Mouse (Mus musculus) brown adipose tissue, adult 24 weeks (tissue): ENCODE measurements around the gene Pi4ka. TPM values are rescaled to one million over a fixed set of nuclear protein-coding genes. Genes with fewer than 3 reads are reported as not detected.

ENCODE experiments used
- H3K27ac ChIP-seq: fragments of 200-500 bp; replicated peaks from 2 replicates; pipeline ENCODE4 v1.5.1; 2012; ENCODE audit warnings: low read depth, mild to moderate bottlenecking, low read length
- H3K4me1 ChIP-seq: fragments of 200-500 bp; 2 replicates; pipeline ENCODE4 v1.6.1; 2012; ENCODE audit warnings: low read length, mixed read lengths; ENCODE audit not compliant: control insufficient read depth, insufficient read depth, insufficient read length
- H3K4me3 ChIP-seq: fragments of 200-500 bp; 2 replicates; pipeline ENCODE4 v1.5.1; 2012; ENCODE audit warnings: low read depth, mild to moderate bottlenecking, low read length, moderate library complexity; ENCODE audit not compliant: insufficient read depth
- polyA plus RNA-seq: library from polyadenylated mRNA; stranded (reverse); fragments of >200 nt; gene quantifications from 2 replicates; pipeline ENCODE4 v1.2.4, GENCODE M21; 2012; ENCODE audit not compliant: missing spikeins, insufficient read depth, insufficient read length

The Pi4ka gene
- polyA plus RNA-seq, 1 experiment = 77.2 TPM

DNA sequence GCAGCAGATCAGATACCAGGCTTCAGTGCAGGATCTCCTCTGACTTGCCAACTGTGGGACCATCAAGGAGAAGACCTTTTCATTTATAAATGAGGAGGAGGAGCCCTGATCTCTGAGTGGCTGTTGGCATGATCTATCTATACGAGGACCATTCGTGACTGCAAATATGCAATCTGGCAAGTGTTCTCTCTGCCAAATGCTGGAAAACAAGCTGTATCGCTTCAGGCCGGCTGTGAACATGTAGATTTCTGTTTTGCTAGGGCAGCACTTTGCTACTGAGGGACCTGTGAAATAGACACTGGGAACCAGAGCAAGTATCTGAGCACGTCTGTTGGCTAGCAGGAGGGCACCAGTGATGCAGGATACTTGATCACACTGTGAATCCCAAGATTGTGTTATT, 93.6 kb downstream of the Pi4ka start:
- no peak overlapping the region for H3K4me3 ChIP-seq
- no peak overlapping the region for H3K27ac ChIP-seq

DNA sequence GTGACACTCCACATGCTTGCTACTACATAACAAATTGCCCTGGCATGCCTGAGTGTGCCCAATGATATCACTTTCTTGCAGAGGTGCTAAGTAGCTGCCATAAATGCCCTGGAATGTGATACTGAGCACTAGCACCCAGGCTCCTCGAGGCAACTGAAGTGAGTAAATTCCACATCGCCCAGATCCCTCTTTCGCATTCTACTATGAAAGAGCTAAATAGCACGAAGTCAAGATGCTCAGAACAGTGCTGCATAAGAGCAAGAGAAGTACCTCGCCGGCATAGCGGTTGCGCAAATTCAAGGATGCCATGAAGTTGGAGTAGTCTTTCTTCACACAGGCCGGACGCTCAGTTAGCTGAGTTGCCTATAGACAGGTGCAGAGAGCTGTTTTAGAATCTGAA, 97.1 kb downstream of the Pi4ka start:
- no peak overlapping the region for H3K27ac ChIP-seq
- H3K4me3 ChIP-seq = no peak overlapping the region
- no peaks in the 10 kb centered on the region for H3K4me1 ChIP-seq

More for the DNA sequence above, 93.6 kb downstream of the Pi4ka start:
- no peaks in the 10 kb centered on the region for H3K4me1 ChIP-seq

DNA sequence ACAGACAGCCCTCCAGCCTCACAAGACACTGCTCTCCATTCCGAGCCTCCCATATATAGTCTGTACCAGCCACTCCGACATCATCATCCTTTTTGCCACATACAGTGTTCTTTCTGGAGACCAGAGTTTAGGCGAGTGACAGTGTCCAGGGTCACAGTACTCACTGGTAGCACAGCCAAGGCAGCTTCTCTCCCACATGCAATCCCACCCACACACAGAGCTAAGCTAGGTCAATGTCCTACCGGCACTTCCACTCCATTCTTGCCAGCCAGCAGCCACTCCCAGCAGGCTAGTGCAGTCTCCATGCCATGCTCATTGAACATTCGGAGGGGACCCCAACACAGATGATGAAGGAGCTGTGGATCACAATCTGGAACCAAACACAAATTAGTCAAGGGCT, 98.7 kb downstream of the Pi4ka start:
- Histone ChIP-seq H3K4me3 (no peak overlapping the region), H3K27ac (no peak overlapping the region), H3K4me1 (no peaks in the 10 kb centered on the region)

DNA sequence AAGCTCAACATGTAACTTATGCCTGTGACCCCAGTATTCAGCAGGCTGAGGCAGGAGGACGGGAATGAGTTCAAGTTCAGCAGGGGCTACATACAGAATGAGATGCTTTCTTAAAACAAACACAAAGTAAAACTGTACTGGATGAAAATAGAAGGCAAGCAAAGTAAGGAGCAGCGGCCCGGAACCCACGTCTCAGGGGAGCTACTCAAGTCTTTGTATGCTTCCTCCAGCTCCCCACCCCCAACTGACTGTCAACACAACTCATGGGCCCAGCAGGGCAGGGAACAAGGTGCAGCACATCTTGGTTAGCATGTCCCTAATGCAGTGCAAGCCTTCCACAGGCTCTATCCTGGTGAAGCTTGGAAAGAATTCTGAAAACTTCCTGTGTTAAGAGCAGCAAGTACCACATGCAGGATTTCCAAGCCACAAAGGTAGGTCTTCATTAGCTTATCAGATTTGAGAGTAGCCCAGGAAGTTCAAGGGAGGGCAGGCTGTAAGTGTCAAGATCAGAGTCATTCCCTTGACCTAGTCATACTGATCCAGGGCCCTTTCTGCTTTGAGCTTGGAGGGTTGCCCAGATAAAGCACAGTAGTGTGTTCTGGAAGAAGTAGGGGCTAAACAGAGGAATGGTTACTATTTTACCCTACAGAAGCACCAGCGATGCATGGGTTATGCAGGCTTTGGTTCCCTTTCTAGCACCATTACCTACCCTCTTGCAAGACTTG, 102.4 kb downstream of the Pi4ka start:
- no peak overlapping the region for H3K27ac ChIP-seq
- H3K4me1 ChIP-seq = no peaks in the 10 kb centered on the region
- no peak overlapping the region for H3K4me3 ChIP-seq

DNA sequence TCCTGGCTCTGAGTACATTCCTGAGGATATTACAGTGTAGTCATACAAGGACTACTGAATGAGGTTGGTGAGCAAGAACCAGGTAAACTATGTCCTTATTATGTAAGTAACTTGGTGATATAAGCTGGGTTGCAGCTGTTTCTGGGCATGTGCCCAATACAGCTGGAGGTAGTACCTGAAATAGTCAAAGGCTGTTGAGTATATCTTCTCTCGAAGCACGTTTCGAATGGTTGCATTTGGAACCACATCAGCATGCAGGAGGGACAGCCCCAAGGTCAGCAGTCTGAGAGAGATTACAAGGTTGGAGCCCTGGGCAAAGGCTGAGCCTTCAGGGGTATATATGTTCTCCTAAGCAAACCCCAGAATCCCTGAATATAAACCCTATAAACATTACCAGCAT, 105.3 kb downstream of the Pi4ka start:
- Histone ChIP-seq H3K27ac (no peak overlapping the region), H3K4me3 (no peak overlapping the region), H3K4me1 (no peaks in the 10 kb centered on the region)

DNA sequence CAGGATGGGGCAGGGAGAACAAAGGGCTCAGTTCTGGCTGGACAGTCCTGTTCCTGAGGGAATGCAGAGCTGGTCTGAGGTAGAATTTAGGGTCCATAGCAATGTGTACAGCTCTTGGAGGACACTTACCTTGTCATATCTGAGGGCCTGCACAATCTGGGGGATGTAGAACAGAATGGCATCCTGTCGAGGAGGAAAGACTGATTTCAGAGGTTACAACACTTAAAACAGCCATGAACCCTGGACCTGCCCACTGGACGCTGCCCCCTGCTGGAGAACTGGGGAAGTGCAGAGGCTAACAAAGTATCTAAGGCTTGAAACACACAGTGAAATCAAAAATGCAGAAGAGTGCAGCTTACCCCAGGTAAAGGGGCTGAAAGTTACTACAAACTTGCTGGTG, 113.4 kb downstream of the Pi4ka start:
- H3K27ac ChIP-seq = no peak overlapping the region
- H3K4me3 ChIP-seq = no peak overlapping the region
- no peaks in the 10 kb centered on the region for H3K4me1 ChIP-seq

DNA sequence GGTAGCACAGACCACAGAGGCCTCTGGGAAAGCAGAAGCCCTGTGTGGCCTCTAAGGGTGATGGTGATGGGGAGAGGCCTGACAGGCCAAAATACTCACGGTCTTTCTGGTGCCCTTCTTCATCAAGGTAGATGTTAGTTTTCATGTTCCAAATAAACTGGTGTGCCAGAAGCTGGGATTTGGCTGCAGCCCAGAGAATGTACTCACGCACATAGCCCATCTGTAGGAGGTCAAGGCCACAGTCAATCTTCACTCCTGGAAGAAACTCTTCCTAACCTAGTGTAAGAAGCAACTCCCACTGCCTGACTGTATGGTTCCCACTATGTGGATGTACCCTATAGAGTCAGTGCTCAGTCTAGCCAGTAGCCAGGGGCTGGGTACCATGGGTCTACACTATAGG, 115.1 kb downstream of the Pi4ka start:
- H3K4me1 ChIP-seq = no peaks in the 10 kb centered on the region
- no peak overlapping the region for H3K27ac ChIP-seq
- no peak overlapping the region for H3K4me3 ChIP-seq

DNA sequence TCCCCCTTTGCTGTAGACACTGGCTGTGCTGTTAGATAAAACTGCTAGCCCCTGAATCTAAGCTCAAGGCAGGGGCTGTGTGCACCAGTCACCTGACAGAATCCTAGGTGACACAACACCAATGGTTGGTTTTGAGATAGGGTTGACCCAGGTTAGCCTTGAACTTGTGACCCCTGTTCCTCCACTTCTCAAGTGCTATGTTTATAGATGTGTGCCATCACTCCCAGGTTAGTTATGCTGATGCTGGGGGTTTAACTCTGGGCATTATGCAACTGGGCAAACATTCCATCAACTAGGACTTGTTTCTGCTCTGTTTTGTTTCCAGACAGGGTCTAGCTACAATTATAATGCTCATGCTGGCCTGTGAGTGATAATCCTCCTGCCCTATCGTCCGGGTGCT, 119.0 kb downstream of the Pi4ka start:
- H3K4me3 ChIP-seq = no peak overlapping the region
- no peak overlapping the region for H3K27ac ChIP-seq
- no peaks in the 10 kb centered on the region for H3K4me1 ChIP-seq

DNA sequence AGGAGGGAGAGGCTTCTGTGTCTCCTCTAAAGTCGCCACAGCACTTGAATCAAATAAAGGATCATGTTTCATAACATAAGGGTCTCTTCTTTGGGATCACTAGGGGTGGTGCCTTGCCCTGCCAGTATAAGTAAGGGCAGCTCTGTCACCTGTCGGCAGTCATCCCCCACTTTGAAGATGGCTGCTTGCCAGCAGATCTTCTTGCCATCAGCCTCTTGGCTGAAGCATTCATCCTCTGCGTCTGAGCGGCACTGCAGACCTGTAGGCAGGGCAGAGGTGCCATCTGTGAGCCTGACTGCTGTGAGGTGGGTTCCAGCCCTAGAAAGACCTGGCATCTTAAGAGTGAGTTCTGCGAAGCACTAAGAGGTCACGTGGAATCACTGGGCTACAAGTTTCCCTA, 123.0 kb downstream of the Pi4ka start:
- Histone ChIP-seq H3K27ac (no peak overlapping the region), H3K4me3 (no peak overlapping the region), H3K4me1 (no peaks in the 10 kb centered on the region)

DNA sequence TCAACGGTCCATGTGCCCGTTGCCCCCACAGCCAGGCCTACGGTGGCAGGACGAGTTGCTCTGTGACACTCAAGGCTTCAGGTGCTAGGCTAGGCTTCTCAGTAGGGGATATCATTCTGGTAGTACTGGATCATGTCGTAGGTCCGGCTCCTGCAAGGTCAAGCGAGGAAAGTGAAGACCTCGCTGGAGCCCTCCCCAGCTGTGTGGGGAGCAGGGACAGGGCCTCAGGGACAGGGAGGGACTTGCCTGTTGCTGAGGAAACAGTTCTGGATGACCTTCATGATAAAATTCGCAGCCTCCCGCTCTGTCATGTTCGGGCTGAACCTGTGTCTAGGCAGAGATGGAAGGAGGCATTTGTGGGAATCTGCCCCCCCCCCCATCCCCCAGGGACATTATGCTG, 125.6 kb downstream of the Pi4ka start:
- Histone ChIP-seq H3K4me3 (no peak overlapping the region), H3K4me1 (0 out of 2 replicates have a peak, but pooled peaks cover 3% of the 10 kb centered on the region), H3K27ac (no peak overlapping the region)

DNA sequence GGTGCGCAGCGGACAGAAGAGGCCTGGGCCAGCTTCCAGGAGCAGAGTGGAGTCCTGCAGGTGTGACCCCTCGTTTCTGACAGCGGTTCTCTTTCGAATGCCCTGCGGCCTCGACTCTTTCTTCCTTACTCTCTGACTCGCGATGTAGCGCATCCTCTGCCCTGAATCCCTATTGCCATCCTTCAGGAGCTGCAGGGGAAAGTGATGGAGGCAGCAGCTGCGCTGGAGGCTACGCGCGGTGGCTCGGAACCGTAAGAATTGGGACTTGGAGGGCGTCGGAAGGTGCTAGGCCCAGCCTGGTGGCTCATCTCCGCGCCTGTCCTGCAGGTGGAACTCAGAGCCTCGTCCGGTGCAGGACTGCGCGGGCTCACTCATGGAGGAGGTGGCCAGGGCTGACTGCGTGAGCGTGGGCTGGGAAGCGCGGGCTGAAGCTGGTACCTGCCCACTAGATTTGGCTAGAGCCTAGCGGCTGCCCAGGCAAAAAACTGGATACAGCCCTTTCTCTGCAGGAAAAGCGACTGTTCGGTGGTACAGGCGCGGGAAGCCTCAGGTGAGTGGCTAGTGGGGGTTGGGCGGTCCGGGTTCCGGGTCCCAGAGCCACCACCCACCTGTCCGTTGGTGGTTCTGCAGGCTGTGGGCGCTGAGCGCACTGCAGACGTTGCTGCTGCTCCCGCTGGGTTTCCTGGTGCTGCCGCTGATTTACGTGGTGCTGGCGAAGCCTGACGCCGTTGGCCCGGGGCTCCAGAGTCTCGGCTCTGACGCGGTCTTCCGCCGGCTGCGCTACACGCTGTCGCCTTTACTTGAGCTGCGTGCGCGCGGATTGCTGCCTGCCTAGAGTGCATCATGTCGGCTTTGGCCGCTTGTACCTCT, 128.5 kb downstream of the Pi4ka start:
- peak overlapping the region; percentile 10 for H3K4me3 ChIP-seq
- H3K4me1 ChIP-seq = 0 out of 2 replicates have a peak, but pooled peaks cover 3% of the 10 kb centered on the region
- no peak overlapping the region for H3K27ac ChIP-seq

DNA sequence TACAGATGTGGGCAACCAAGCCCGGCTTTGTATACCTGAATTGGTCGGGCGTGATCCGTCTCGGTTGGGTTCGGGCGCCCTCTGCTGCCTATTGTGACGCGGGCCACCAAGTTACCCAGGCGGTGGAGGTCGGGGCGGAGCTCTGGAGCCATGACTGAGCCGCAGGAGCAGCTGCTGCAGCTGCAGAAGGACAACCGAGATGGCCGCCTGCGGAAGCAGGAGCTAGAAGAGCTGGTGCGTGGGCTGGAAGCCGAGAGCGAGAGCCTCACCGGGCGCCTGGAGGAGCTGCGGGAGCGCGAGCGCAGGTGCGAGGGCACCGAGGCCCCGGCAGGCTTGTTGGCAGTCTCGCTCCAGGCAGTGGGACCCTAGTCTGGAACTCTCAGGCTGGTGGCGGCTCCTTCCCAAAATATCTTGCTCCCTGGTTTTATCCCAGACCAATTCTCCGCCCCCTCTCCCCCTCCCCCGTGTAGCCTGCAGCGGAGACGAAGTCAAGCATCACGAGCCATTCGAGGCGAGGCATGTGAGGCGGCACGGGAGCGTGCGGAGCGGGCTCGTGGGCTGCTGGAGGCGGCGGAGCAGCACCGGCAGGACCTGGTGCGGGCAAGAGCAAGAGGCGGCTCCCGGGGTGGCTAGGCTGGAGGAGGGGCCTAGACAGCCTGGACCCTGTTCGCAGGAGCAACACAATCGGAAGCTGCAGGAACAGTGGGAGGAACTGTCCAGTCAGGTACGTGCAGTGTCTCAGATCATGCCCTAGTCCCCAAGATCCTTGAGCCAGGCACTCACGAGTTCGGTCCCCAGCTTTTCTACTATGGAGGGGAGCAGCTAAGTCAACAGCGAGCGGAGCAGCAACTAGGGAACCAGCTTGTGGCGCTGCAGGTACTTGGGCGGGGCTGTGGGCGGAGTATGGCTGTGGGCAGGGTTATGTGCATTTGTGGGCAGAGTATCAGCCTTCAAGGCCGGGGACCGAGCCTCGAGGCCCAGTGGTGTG, 129.7 kb downstream of the Pi4ka start:
- Histone ChIP-seq H3K4me1 (0 out of 2 replicates have a peak, but pooled peaks cover 3% of the 10 kb centered on the region), H3K4me3 (peak overlapping the region; percentile 62), H3K27ac (no peak overlapping the region)

DNA sequence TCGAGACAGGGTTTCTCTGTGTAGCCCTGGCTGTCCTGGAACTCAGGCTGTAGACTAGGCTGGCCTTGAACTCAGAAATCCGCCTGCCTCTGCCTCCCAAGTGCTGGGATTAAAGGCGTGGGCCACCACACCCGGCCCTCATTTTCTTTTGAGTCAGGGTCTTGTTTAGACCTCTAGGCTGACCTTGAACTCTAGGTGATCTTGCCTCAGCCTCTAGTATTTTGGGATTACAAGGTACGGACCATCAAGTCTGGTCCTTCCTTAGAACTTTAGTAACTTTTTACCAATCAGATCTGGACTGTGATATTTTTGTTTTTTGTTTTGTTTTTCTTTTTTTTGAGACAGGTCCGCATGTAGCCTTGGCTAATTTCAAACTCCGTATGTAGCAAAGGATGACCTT, 130.4 kb downstream of the Pi4ka start, which contains the start of gene Tmem191c:
Gene Tmem191c, plus strand, starts transcription at position 357 of the 400 bp plus-strand sequence.
- peak within 1 kb of the TSS; percentile 62 for H3K4me3 ChIP-seq
- H3K27ac ChIP-seq = no peak within 1 kb of the TSS
- H3K4me1 ChIP-seq = 0 out of 2 replicates have a peak, but pooled peaks cover 3% of the 10 kb centered on the region

DNA sequence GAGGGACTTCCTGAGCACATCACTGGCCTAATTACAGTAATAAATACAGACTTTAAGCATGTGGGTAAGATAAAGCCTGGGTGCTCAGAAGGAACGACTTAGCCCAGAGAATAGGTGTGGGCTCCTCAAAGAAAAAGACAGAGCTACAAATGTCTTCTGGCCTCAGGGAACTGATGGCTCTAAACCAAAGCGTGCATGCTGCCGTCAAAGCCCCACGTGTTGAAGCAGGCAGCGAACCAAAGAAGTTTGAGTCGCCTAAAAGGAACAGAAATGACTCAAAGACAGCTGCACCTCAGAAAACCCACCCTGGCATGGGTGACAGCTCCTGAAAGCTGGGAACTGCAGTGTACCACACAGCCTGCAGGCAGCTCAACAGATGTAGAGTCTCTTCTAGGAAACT, 134.3 kb downstream of the Pi4ka start:
- no peak overlapping the region for H3K4me3 ChIP-seq
- 0 out of 2 replicates have a peak, but pooled peaks cover 2% of the 10 kb centered on the region for H3K4me1 ChIP-seq
- H3K27ac ChIP-seq = no peak overlapping the region

DNA sequence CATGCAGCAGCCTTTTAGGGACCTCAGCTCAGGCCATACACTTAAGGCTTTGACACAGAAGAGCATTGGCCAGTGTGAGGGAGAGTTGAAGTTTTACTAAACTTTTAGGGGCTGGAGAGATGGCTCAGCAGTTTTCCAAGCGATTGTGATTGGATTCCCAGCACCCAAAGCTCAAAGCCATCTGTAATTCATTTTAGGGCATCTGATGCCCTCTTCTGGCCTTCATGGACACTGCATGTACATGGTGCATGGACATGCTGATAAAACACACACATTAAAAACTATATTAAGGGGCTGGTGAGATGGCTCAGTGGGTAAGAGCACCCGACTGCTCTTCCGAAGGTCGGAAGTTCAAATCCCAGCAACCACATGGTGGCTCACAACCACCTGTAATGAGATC, 135.0 kb downstream of the Pi4ka start:
- Histone ChIP-seq H3K27ac (no peak overlapping the region), H3K4me3 (no peak overlapping the region), H3K4me1 (no peaks in the 10 kb centered on the region)
